Mouse (Mus musculus) G1E-ER4 (cell line): ENCODE data around the gene Blmh. TPM values are rescaled to one million over a fixed set of nuclear protein-coding genes. Genes with fewer than 3 reads are reported as not detected.

Experiments
- GATA1 ChIP-seq: IDR thresholded peaks from one replicate; pipeline ENCODE4 v1.8.0; 2012; ENCODE audit warnings: low read length, inconsistent platforms
- polyA plus RNA-seq: library from polyadenylated mRNA; stranded (reverse); fragments of >175 nt; gene quantifications from 2 replicates; pipeline ENCODE4 v1.2.3, GENCODE M21; 2012

The Blmh gene
- polyA plus RNA-seq, 1 experiment: 23.7 TPM

- no peak for TF ChIP-seq GATA1
Measured at GRCm38 (mm10) chr11:77009069-77010025, 84.7 kb downstream of the Blmh start.

- no peak for TF ChIP-seq GATA1
Measured at GRCm38 (mm10) chr11:77010762-77011475, 86.3 kb downstream of the Blmh start.

GRCm38 (mm10) chr11:77018046-77018445 lies 93.4 kb downstream of the Blmh start:
- no peak for TF ChIP-seq GATA1

DNA sequence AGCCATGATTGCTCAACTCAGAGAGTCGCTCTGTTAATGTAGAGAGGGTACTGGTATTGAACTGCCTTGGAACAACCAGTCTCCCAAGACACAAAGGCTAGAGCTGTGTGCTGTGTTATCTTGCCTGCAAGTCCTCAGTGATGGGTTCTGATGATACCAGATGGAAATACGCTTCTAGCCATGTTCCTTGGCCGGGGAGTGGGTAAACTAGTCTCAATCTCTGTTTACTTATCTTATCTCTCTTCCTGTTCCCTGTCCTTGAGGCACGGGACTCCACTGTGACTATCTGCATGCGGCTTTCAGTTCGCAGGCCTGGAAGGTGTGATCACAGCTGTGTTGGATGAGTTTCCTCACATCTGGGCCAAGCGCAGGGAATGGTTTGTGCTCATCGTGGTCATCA lies 94.9 kb downstream of the Blmh start:
- TF ChIP-seq GATA1: peak; percentile 65

- TF ChIP-seq GATA1: no peak
Measured at GRCm38 (mm10) chr11:77021749-77022396, 97.3 kb downstream of the Blmh start.

GRCm38 (mm10) chr11:77026559-77026958 lies 102.0 kb downstream of the Blmh start:
- no peak for TF ChIP-seq GATA1

- TF ChIP-seq GATA1: no peak
Measured at GRCm38 (mm10) chr11:77028157-77028556, 103.5 kb downstream of the Blmh start.

DNA sequence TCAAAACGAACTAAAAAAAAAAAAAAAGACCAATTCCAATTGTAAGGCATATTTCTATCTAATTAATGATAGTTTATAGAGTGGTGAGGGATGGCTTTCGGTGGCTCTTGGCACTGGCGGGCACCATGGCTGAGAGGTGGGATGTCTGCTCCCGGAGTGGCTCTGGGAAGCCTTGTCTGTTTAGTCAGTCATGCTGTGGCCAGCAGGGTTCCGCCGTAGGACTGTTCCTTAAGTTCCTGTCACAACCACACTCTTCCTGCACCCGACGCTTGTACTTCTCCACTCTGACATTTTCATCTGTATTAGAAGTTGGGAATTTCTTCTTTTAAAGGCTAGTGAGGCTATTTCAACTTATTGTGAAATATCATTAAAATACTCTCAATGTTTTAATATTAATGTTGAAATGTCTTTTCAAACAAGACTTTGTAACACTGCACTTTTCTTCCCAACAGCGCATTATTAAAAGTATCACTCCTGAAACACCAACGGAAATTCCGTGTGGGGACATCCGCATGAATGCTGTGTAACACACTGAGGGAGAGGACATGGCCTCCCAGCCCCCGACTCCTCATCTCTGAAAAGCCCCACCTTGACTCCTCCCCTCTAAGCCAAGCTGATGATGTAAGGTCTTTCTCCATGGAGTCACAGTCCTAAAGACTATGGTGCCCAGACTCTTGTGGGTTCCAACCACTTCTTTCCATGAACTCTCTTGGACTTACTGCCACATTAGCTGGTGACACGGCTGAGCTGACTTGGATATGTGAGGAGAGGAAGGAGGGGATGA lies 106.7 kb downstream of the Blmh start:
- no peak for TF ChIP-seq GATA1

Other genes starting within 250 kb of the Blmh start
- not detected in 2 replicates for gene Trarg1, start 245.0 kb upstream of the Blmh start, polyA plus RNA-seq
- gene Gosr1, start 161.2 kb upstream of the Blmh start, polyA plus RNA-seq: 1.4 and 2.5 TPM in 2 replicates
- gene Cpd, start 77.8 kb upstream of the Blmh start, polyA plus RNA-seq: 41.0 and 52.0 TPM in 2 replicates
- gene Tmigd1, start 22.6 kb upstream of the Blmh start, polyA plus RNA-seq: not detected in 2 replicates
- not detected in 2 replicates for gene Slc6a4, start 73.8 kb downstream of the Blmh start, polyA plus RNA-seq
- gene Nsrp1, start 153.6 kb downstream of the Blmh start, polyA plus RNA-seq: 2.8 and 3.5 TPM in 2 replicates